In genomic region chr12:75412964-75413363, GRCm38 (mm10) we compare ENCODE assay signal across 13 mouse cellular contexts. TPM values are rescaled to one million over a fixed set of nuclear protein-coding genes. Genes with fewer than 3 reads are reported as not detected.
DNase-seq lines count a peak whose midpoint lies in the region; ATAC-seq and TF ChIP-seq lines count a peak whose summit lies in the region.
"Had no signal": no experiment of that assay in that cellular context is flagged by ENCODE, and none has a peak within 500 bp of the region (broad histone marks: within the 10 kb centered on the region; RNA-seq: fewer than 3 reads in every experiment).

No protein-coding gene starts in this region.

- 90% methylated on average over 9 of the region's 9 CpGs for WGBS in forebrain, embryonic 15.5 days

- no peaks in the 10 kb centered on the region for H3K4me1 ChIP-seq in forebrain, embryonic 15.5 days
- H3K4me1 ChIP-seq: forebrain, embryonic 10.5 days; midbrain, embryonic 10.5 days had no signal

- H3K36me3 ChIP-seq in forebrain, embryonic 15.5 days: no peaks in the 10 kb centered on the region
- H3K36me3 ChIP-seq: forebrain, embryonic 10.5 days; midbrain, embryonic 10.5 days had no signal

- H3K9ac ChIP-seq in forebrain, embryonic 15.5 days (replicated peaks): no peak overlapping the region

- no peak overlapping the region for H3K4me2 ChIP-seq in forebrain, embryonic 15.5 days (replicated peaks)

- intact Hi-C loops in left cerebral cortex, adult 2 months (cut with DNase I): no loop called here

- DNase-seq in left cerebral cortex, adult 2 months (ENCODE audit: extremely low spot score in 1 of 2, low spot score in 2 of 2): no peak
- no peak for DNase-seq in left cerebral cortex, adult 11 months (ENCODE audit: low spot score)
- peak; percentile 34 for DNase-seq in R1 (ENCODE audit: low read depth, low spot score)
- peak; percentile 20 for DNase-seq in induced T-regulatory cell, adult 2 months (ENCODE audit: low read depth)
- no peak for DNase-seq in retina, postnatal 1 day
- no peak for DNase-seq in heart, postnatal 4 days
- DNase-seq: gastrocnemius, postnatal 14 days; heart, postnatal 36 days had no signal

- no peaks in the 10 kb centered on the region for H3K27me3 ChIP-seq in forebrain, embryonic 15.5 days

- H3K9me3 ChIP-seq in forebrain, embryonic 15.5 days: no peaks in the 10 kb centered on the region
- H3K9me3 ChIP-seq: forebrain, embryonic 10.5 days; midbrain, embryonic 10.5 days had no signal

- no peak for TF ChIP-seq CTCF in left cerebral cortex, adult 2 months (IDR thresholded peaks at IDR 0.05)

- H3K27ac ChIP-seq in left cerebral cortex, adult 2 months: no peak overlapping the region
- no peak overlapping the region for H3K27ac ChIP-seq in forebrain, embryonic 15.5 days (replicated peaks)
- H3K27ac ChIP-seq: forebrain, embryonic 10.5 days; midbrain, embryonic 10.5 days had no signal

- H3K4me3 ChIP-seq in left cerebral cortex, adult 2 months: peak overlapping the region; percentile 19; the same call in 1 of the 2 replicates
- no peak overlapping the region for H3K4me3 ChIP-seq in forebrain, embryonic 15.5 days
- H3K4me3 ChIP-seq: forebrain, embryonic 10.5 days; midbrain, embryonic 10.5 days had no signal

- ATAC-seq in megakaryocyte-erythroid progenitor cell, adult 5-6 weeks (replicated peaks; ENCODE audit: low FRiP score, low TSS enrichment, poor library complexity, severe bottlenecking): peak; percentile 46; the same call in 1 of the 2 replicates
- no peak for ATAC-seq in forebrain, embryonic 15.5 days (replicated peaks)

RNA-seq across cellular contexts. Expression of gene Gphb5, which starts 3.6 kb away (rescaled TPM):
- not detected for total RNA-seq in left cerebral cortex, adult 2 months (2021)
- total RNA-seq in megakaryocyte-erythroid progenitor cell, adult 5-6 weeks (2014; fragmentation: Nextera tagmentation): not detected in 2 replicates
- total RNA-seq in megakaryocyte-erythroid progenitor cell, adult 5-6 weeks (2017): not detected in 2 replicates
- not detected in 2 replicates for polyA plus RNA-seq in forebrain, embryonic 15.5 days (2015; fragmentation: Nextera tagmentation; extraction: Ambion mirVana)
- not detected for total RNA-seq in heart, postnatal 4 days (2021)
- total RNA-seq: gastrocnemius, postnatal 14 days; heart, postnatal 36 days; left cerebral cortex, postnatal 36 days had no signal
- polyA plus RNA-seq: forebrain, embryonic 10.5 days; midbrain, embryonic 10.5 days had no signal

Comparison
In these comparisons a context has a peak if more than half of its experiments do, and no peak if none do; other contexts are left out.
1. DNase-seq: peak in R1 (single experiment) and induced T-regulatory cell, adult 2 months (single experiment); none in left cerebral cortex, adult 2 months (0 of 2), left cerebral cortex, adult 11 months (single experiment), retina, postnatal 1 day (single experiment) and heart, postnatal 4 days (single experiment).